Mouse (Mus musculus) midbrain, embryonic 14.5 days (tissue): ENCODE measurements at regions not wholly inside any gene's neighbourhood (a gene's known extent, or its start where the extent isn't known, plus 50 kb on each side); places are given as distances from the start of the nearest gene placed in this dataset.
A peak's percentile ranks its signal among the peaks of the same experiment; 100 is the strongest.

ENCODE experiments used
- ATAC-seq: fragments of 200-750 bp; cut with Nextera tagmentation; 2 replicates; pipeline ENCODE4 v1.8.0; 2017; ENCODE audit warnings: moderate number of reproducible peaks, moderate library complexity; ENCODE audit not compliant: low FRiP score, low TSS enrichment
- DNase-seq: peaks from one replicate; pipeline ENCODE4 v3.0.0-alpha.2; 2015
- H3K27ac ChIP-seq: fragments of 300-500 bp; sonication (generic); replicated peaks from 2 replicates; pipeline ENCODE4 v1.5.1; 2014; ENCODE audit warnings: mild to moderate bottlenecking, low read depth, low read length, moderate library complexity
- H3K27me3 ChIP-seq: fragments of 300-500 bp; sonication (generic); 2 replicates; pipeline ENCODE4 v1.6.1; 2014; ENCODE audit warnings: low read length, control low read depth, mixed read lengths; ENCODE audit not compliant: control insufficient read depth, insufficient read depth
- H3K36me3 ChIP-seq: fragments of 300-500 bp; sonication (generic); 2 replicates; pipeline ENCODE4 v1.6.1; 2014; ENCODE audit warnings: low read length, control low read depth; ENCODE audit not compliant: control insufficient read depth, insufficient read depth
- H3K4me1 ChIP-seq: fragments of 300-500 bp; sonication (generic); 2 replicates; pipeline ENCODE4 v1.6.1; 2014; ENCODE audit warnings: mild to moderate bottlenecking, antibody characterized with exemption, low read length, control low read depth; ENCODE audit not compliant: control insufficient read depth, insufficient read depth
- H3K4me2 ChIP-seq: fragments of 300-500 bp; sonication (generic); 2 replicates; pipeline ENCODE4 v1.6.1; 2014; ENCODE audit warnings: mild to moderate bottlenecking, low read length, moderate library complexity
- H3K4me3 ChIP-seq: fragments of 300-500 bp; sonication (generic); replicated peaks from 2 replicates; pipeline ENCODE4 v1.5.1; 2014; ENCODE audit warnings: low read depth, low read length
- H3K9ac ChIP-seq: fragments of 300-500 bp; sonication (generic); replicated peaks from 2 replicates; pipeline ENCODE4 v1.6.1; 2014; ENCODE audit warnings: mild to moderate bottlenecking, low read length, moderate library complexity
- H3K9me3 ChIP-seq: fragments of 300-500 bp; sonication (generic); 2 replicates; pipeline ENCODE4 v1.6.1; 2016; ENCODE audit warnings: low read length, control low read depth, mixed read lengths; ENCODE audit not compliant: control insufficient read depth
- WGBS: fragments of 180-500 bp; shearing (Covaris S2); extraction: QIAGEN DNeasy Blood & Tissue Kit; methylation state at CpG from one replicate; pipeline ENCODE4 v1.1.7; 2014; 5-methylcytosine and 5-hydroxymethylcytosine counted together

- DNase-seq (no peak), ATAC-seq (no peak)
- Histone ChIP-seq H3K4me2 (no peak overlapping the region), H3K27ac (no peak overlapping the region), H3K4me1 (no peaks in the 10 kb centered on the region), H3K9me3 (no peaks in the 10 kb centered on the region), H3K9ac (no peak overlapping the region), H3K36me3 (no peaks in the 10 kb centered on the region), H3K27me3 (no peaks in the 10 kb centered on the region), H3K4me3 (no peak overlapping the region)
- 64% methylated on average over 8 of the region's 8 CpGs for WGBS
These were observed 59.3 kb upstream of the Bcor start for GRCm38 (mm10) chrX:12219474-12219873.

GRCm38 (mm10) chrX:12224314-12224713 is 64.2 kb upstream of the Bcor start:
- no peak overlapping the region for H3K4me2 ChIP-seq
- ATAC-seq (no peak), DNase-seq (no peak)
- 72% methylated on average over 4 of the region's 4 CpGs for WGBS
- no peak overlapping the region for H3K9ac ChIP-seq
- H3K36me3 ChIP-seq: no peaks in the 10 kb centered on the region
- H3K9me3 ChIP-seq: no peaks in the 10 kb centered on the region
- no peak overlapping the region for H3K27ac ChIP-seq
- H3K4me3 ChIP-seq: no peak overlapping the region
- H3K4me1 ChIP-seq: 0 out of 2 replicates have a peak, but pooled peaks cover 3% of the 10 kb centered on the region
- H3K27me3 ChIP-seq: no peaks in the 10 kb centered on the region

- 0 out of 2 replicates have a peak overlapping the region, but pooled peaks have one; percentile 12 for H3K4me3 ChIP-seq
- H3K4me1 ChIP-seq: 0 out of 2 replicates have a peak, but pooled peaks cover 3% of the 10 kb centered on the region
- DNase-seq (peak; percentile 42), ATAC-seq (peak; percentile 48; the same call in 1 of the 2 replicates)
- H3K27me3 ChIP-seq: no peaks in the 10 kb centered on the region
- no peak overlapping the region; the same call in 1 of the 2 replicates for H3K9ac ChIP-seq
- 18% methylated on average over 18 of the region's 19 CpGs for WGBS
- H3K36me3 ChIP-seq: no peaks in the 10 kb centered on the region
- no peaks in the 10 kb centered on the region for H3K9me3 ChIP-seq
- no peak overlapping the region for H3K27ac ChIP-seq
- H3K4me2 ChIP-seq: peak overlapping the region; percentile 42
These were observed 65.1 kb upstream of the Bcor start for GRCm38 (mm10) chrX:12225116-12225891.

GRCm38 (mm10) chrX:12225892-12226206 is 65.7 kb upstream of the Bcor start:
- no peaks in the 10 kb centered on the region for H3K36me3 ChIP-seq
- DNase-seq: no peak
- H3K27ac ChIP-seq: no peak overlapping the region
- peak overlapping the region; percentile 42 for H3K4me2 ChIP-seq
- H3K9ac ChIP-seq: no peak overlapping the region; the same call in 1 of the 2 replicates
- 0 out of 2 replicates have a peak overlapping the region, but pooled peaks have one; percentile 12 for H3K4me3 ChIP-seq
- H3K27me3 ChIP-seq: no peaks in the 10 kb centered on the region
- WGBS: 29% methylated on average over 3 of the region's 3 CpGs
- H3K4me1 ChIP-seq: 0 out of 2 replicates have a peak, but pooled peaks cover 3% of the 10 kb centered on the region
- no peaks in the 10 kb centered on the region for H3K9me3 ChIP-seq
- ATAC-seq: no peak

- Histone ChIP-seq H3K9me3 (no peaks in the 10 kb centered on the region), H3K4me3 (no peak overlapping the region), H3K4me2 (no peak overlapping the region), H3K27me3 (no peaks in the 10 kb centered on the region), H3K36me3 (no peaks in the 10 kb centered on the region), H3K27ac (no peak overlapping the region), H3K9ac (no peak overlapping the region), H3K4me1 (no peaks in the 10 kb centered on the region)
- WGBS: 56% methylated on average over 4 of the region's 4 CpGs
- no peak for ATAC-seq
- DNase-seq: peak; percentile 39
These were observed 80.4 kb upstream of the Bcor start for GRCm38 (mm10) chrX:12240505-12241011.

GRCm38 (mm10) chrX:12241751-12242150 is 81.6 kb upstream of the Bcor start:
- DNase-seq (peak; percentile 30), ATAC-seq (no peak)
- Histone ChIP-seq H3K4me3 (no peak overlapping the region), H3K9me3 (no peaks in the 10 kb centered on the region), H3K27ac (no peak overlapping the region), H3K9ac (no peak overlapping the region), H3K27me3 (no peaks in the 10 kb centered on the region), H3K4me2 (no peak overlapping the region), H3K36me3 (no peaks in the 10 kb centered on the region), H3K4me1 (no peaks in the 10 kb centered on the region)
- WGBS: 46% methylated on average over 4 of the region's 4 CpGs

GRCm38 (mm10) chrX:12249071-12249470 is 88.9 kb upstream of the Bcor start:
- no peaks in the 10 kb centered on the region for H3K4me1 ChIP-seq
- no peaks in the 10 kb centered on the region for H3K36me3 ChIP-seq
- no peak overlapping the region for H3K27ac ChIP-seq
- H3K9me3 ChIP-seq: no peaks in the 10 kb centered on the region
- 73% methylated on average over 4 of the region's 4 CpGs for WGBS
- no peaks in the 10 kb centered on the region for H3K27me3 ChIP-seq
- ATAC-seq (no peak), DNase-seq (no peak)
- H3K4me3 ChIP-seq: no peak overlapping the region
- H3K4me2 ChIP-seq: no peak overlapping the region
- no peak overlapping the region for H3K9ac ChIP-seq

- Histone ChIP-seq H3K36me3 (no peaks in the 10 kb centered on the region), H3K4me3 (no peak overlapping the region), H3K4me1 (no peaks in the 10 kb centered on the region), H3K4me2 (no peak overlapping the region), H3K27me3 (no peaks in the 10 kb centered on the region), H3K9me3 (no peaks in the 10 kb centered on the region), H3K27ac (no peak overlapping the region), H3K9ac (no peak overlapping the region)
- no peak for ATAC-seq
- 79% methylated on average over 4 of the region's 4 CpGs for WGBS
- DNase-seq: no peak
These were observed 89.8 kb upstream of the Bcor start for GRCm38 (mm10) chrX:12249911-12250310.
